Mouse (Mus musculus): ENCODE data around the gene Trim50. TPM values are rescaled to one million over a fixed set of nuclear protein-coding genes. Genes with fewer than 3 reads are reported as not detected.
A peak's percentile ranks its signal among the peaks of the same experiment; 100 is the strongest.

Gene Trim50
- polyA plus RNA-seq, 1 experiment: not detected

GRCm38 (mm10) chr5:135408114-135408513 is 55.0 kb downstream of the Trim50 start:
- no peaks in the 10 kb centered on the region for H3K79me3 ChIP-seq (ENCODE audit: low read depth)
- TF ChIP-seq FOSL1 (IDR thresholded peaks at IDR 0.05; ENCODE audit: insufficient read depth, low read length, poor library complexity, severe bottlenecking) (no peak), MAX (IDR thresholded peaks at IDR 0.05) (no peak), USF1 (IDR thresholded peaks at IDR 0.05; ENCODE audit: low read depth) (no peak), MYOD1 (IDR thresholded peaks at IDR 0.05; ENCODE audit: control insufficient read depth, insufficient read length, low read depth) (no peak), CEBPB (IDR thresholded peaks at IDR 0.05; ENCODE audit: low read depth) (no peak), CTCF (IDR thresholded peaks at IDR 0.05; ENCODE audit: control insufficient read depth, insufficient read depth, insufficient read length) (no peak), MYOG (IDR thresholded peaks at IDR 0.05; ENCODE audit: control insufficient read depth, extremely low read depth, insufficient read length) (no peak)

GRCm38 (mm10) chr5:135410266-135410665 is 57.2 kb downstream of the Trim50 start:
- H3K79me3 ChIP-seq (ENCODE audit: low read depth): no peaks in the 10 kb centered on the region
- H3K27me3 ChIP-seq (ENCODE audit: control insufficient read depth, insufficient read depth, insufficient read length): no peaks in the 10 kb centered on the region
- no peak overlapping the region for H3ac ChIP-seq (ENCODE audit: control insufficient read depth, insufficient read length, low read depth)
- no peak overlapping the region for H3K4me3 ChIP-seq (ENCODE audit: insufficient read depth, poor library complexity, severe bottlenecking)
- no peaks in the 10 kb centered on the region for H3K36me3 ChIP-seq (ENCODE audit: control insufficient read depth, insufficient read depth)
- no peak for TF ChIP-seq MYOG (IDR thresholded peaks at IDR 0.05; ENCODE audit: control insufficient read depth, extremely low read depth, insufficient read length)
- no peak for TF ChIP-seq CEBPB (IDR thresholded peaks at IDR 0.05; ENCODE audit: low read depth)
- TF ChIP-seq USF1 (IDR thresholded peaks at IDR 0.05; ENCODE audit: low read depth): no peak
- TF ChIP-seq FOSL1 (IDR thresholded peaks at IDR 0.05; ENCODE audit: insufficient read depth, low read length, poor library complexity, severe bottlenecking): no peak
- no peak for TF ChIP-seq MYOD1 (IDR thresholded peaks at IDR 0.05; ENCODE audit: control insufficient read depth, insufficient read length, low read depth)
- no peaks in the 10 kb centered on the region for H3K79me2 ChIP-seq (ENCODE audit: control insufficient read depth, insufficient read depth)

More at GRCm38 (mm10) chr5:135408114-135408513, 55.0 kb downstream of the Trim50 start:
- no peak overlapping the region for H3K4me3 ChIP-seq (ENCODE audit: insufficient read depth, poor library complexity, severe bottlenecking)
- H3ac ChIP-seq (ENCODE audit: control insufficient read depth, insufficient read length, low read depth): no peak overlapping the region
- H3K27me3 ChIP-seq (ENCODE audit: control insufficient read depth, insufficient read depth, insufficient read length): no peaks in the 10 kb centered on the region
- no peaks in the 10 kb centered on the region for H3K36me3 ChIP-seq (ENCODE audit: control insufficient read depth, insufficient read depth)
- H3K79me2 ChIP-seq (ENCODE audit: control insufficient read depth, insufficient read depth): no peaks in the 10 kb centered on the region

Small RNAs within 50 kb of the gene (microRNA-seq; reads per million reads assigned to microRNA genes)
- gene Mir7033 (ENCODE audit: borderline microRNAs expressed): 1.8 reads per million, percentile 38 among the genes with 10 or more reads in this experiment

Other genes with a start within 250 kb of the Trim50 start
- 17.0 TPM for gene Tbl2, start 203.6 kb upstream of the Trim50 start, polyA plus RNA-seq (2012; fragmentation: generic; extraction: Trizol)
- gene Bcl7b, start 185.0 kb upstream of the Trim50 start, polyA plus RNA-seq (2012; fragmentation: generic; extraction: Trizol): 50.3 TPM
- gene Baz1b, start 166.0 kb upstream of the Trim50 start, polyA plus RNA-seq (2012; fragmentation: generic; extraction: Trizol): 39.9 TPM
- 0.89 TPM for gene Fzd9, start 102.1 kb upstream of the Trim50 start, polyA plus RNA-seq (2012; fragmentation: generic; extraction: Trizol)
- not detected for gene Fkbp6, start 3.3 kb upstream of the Trim50 start, polyA plus RNA-seq (2012; fragmentation: generic; extraction: Trizol)
- 33.0 TPM for gene Nsun5, start 16.7 kb downstream of the Trim50 start, polyA plus RNA-seq (2012; fragmentation: generic; extraction: Trizol)
- gene Pom121, start 41.3 kb downstream of the Trim50 start, polyA plus RNA-seq (2012; fragmentation: generic; extraction: Trizol): 26.9 TPM
- 38.2 TPM for gene Hip1, start 191.8 kb downstream of the Trim50 start, polyA plus RNA-seq (2012; fragmentation: generic; extraction: Trizol)
- not detected for gene Ccl26, start 210.3 kb downstream of the Trim50 start, polyA plus RNA-seq (2012; fragmentation: generic; extraction: Trizol)
- not detected for gene Ccl24, start 219.8 kb downstream of the Trim50 start, polyA plus RNA-seq (2012; fragmentation: generic; extraction: Trizol)

All from C2C12 (cell line).